Mouse (Mus musculus) heart, adult 2 months (tissue): Measurements from ENCODE around the gene Samd10. TPM values are rescaled to one million over a fixed set of nuclear protein-coding genes. Genes with fewer than 3 reads are reported as not detected.

Experiments used
- DNase-seq, 2 experiments: peaks; one replicate each; pipeline ENCODE4 v3.0.0; 2021
- H3K27ac ChIP-seq: fragments of 200-600 bp; 2 replicates; pipeline ENCODE4 v1.8.1; 2022
- H3K27me3 ChIP-seq: fragments of 200-500 bp; 2 replicates; pipeline ENCODE4 v1.6.1; 2012; ENCODE audit warnings: mild to moderate bottlenecking, low read length, inconsistent platforms, mixed read lengths; ENCODE audit not compliant: control insufficient read depth, insufficient read depth
- H3K36me3 ChIP-seq: fragments of 200-500 bp; 2 replicates; pipeline ENCODE4 v1.6.1; 2012; ENCODE audit warnings: low read length, inconsistent platforms; ENCODE audit not compliant: control insufficient read depth, insufficient read depth
- H3K4me1 ChIP-seq: fragments of 200-500 bp; 2 replicates; pipeline ENCODE4 v1.6.1; 2011; ENCODE audit warnings: low read length; ENCODE audit not compliant: control insufficient read depth, insufficient read depth
- H3K4me3 ChIP-seq: fragments of 200-600 bp; 2 replicates; pipeline ENCODE4 v1.8.1; 2022
- H3K79me2 ChIP-seq: fragments of 200-500 bp; replicated peaks from 2 replicates; pipeline ENCODE4 v1.6.1; 2012; ENCODE audit warnings: mild to moderate bottlenecking, inconsistent platforms, low read length, moderate library complexity, mixed read lengths; ENCODE audit not compliant: control insufficient read depth, insufficient read depth
- H3K9ac ChIP-seq: fragments of 200-500 bp; 2 replicates; pipeline ENCODE4 v1.6.1; 2012; ENCODE audit warnings: low read depth, mild to moderate bottlenecking, control low read depth, inconsistent platforms, low read length, mixed read lengths
- CTCF ChIP-seq: fragments of 200-600 bp; IDR thresholded peaks from 2 replicates; pipeline ENCODE4 v1.8.1; 2022; ENCODE audit warnings: antibody characterized with exemption, mild to moderate bottlenecking, moderate library complexity
- EP300 ChIP-seq: fragments of 200-500 bp; IDR thresholded peaks from 2 replicates; pipeline ENCODE4 v1.6.1; 2011; ENCODE audit warnings: low read depth, low read length, control low read depth; ENCODE audit not compliant: insufficient read depth
- POLR2A ChIP-seq: fragments of 200-500 bp; IDR thresholded peaks from 2 replicates; pipeline ENCODE4 v1.6.1; 2011; ENCODE audit warnings: mild to moderate bottlenecking, low read depth, low read length, control low read depth; ENCODE audit not compliant: insufficient read depth
- WGBS: fragments of 180-500 bp; shearing (Covaris S2); methylation state at CpG from one replicate; pipeline ENCODE4 v1.1.7; 2018; 5-methylcytosine and 5-hydroxymethylcytosine counted together
- intact Hi-C: fragments of 180-260 bp; cut with DNase I; formaldehyde crosslinking; loops from one replicate; pipeline ENCODE4 v1.15.1; 2025
- microRNA-seq, 2 experiments: library from miRNA; unstranded; fragments of <30 nt; microRNA quantifications; one replicate each; pipeline ENCODE4 v1.2.0; 2021
- polyA plus RNA-seq: library from polyadenylated mRNA; depleted of rRNA; stranded (reverse); fragments of >200 nt; gene quantifications from 2 replicates; pipeline ENCODE4 v1.2.3, GENCODE M21; 2012; rRNA removed
- total RNA-seq, 2 experiments: library from RNA; stranded (reverse); gene quantifications; 2 replicates each; pipeline ENCODE4 v1.2.3; 2021

Gene Samd10
- total and polyA plus RNA-seq, 3 experiments: 1.0 to 5.1 (median 1.6) TPM

- no peaks in the 10 kb centered on the region for H3K27me3 ChIP-seq
- no peaks in the 10 kb centered on the region for H3K4me1 ChIP-seq
- no peak overlapping the region for H3K27ac ChIP-seq
- no peaks in the 10 kb centered on the region; the same call in 1 of the 2 replicates for H3K36me3 ChIP-seq
- WGBS: 93% methylated on average over 3 of the region's 3 CpGs
- no peak overlapping the region for H3K4me3 ChIP-seq
- H3K9ac ChIP-seq: no peak overlapping the region
- H3K79me2 ChIP-seq: no peaks in the 10 kb centered on the region
- intact Hi-C loops: no loop called here
- TF ChIP-seq CTCF (no peak), POLR2A (no peak), EP300 (no peak)
- DNase-seq: no peak
These were observed 31.7 kb downstream of the Samd10 start for GRCm38 (mm10) chr2:181567338-181567737.

- Histone ChIP-seq H3K9ac (no peak overlapping the region), H3K27ac (no peak overlapping the region; the same call in 1 of the 2 replicates), H3K27me3 (no peaks in the 10 kb centered on the region), H3K36me3 (no peaks in the 10 kb centered on the region), H3K79me2 (no peaks in the 10 kb centered on the region), H3K4me3 (no peak overlapping the region), H3K4me1 (no peaks in the 10 kb centered on the region)
- DNase-seq: no peak
- TF ChIP-seq CTCF: no peak
- TF ChIP-seq POLR2A: no peak
- TF ChIP-seq EP300: no peak
- intact Hi-C loops: no loop called here
These were observed 45.2 kb downstream of the Samd10 start for GRCm38 (mm10) chr2:181553772-181554171.

GRCm38 (mm10) chr2:181550233-181550632 is 48.8 kb downstream of the Samd10 start:
- no peak for TF ChIP-seq EP300
- TF ChIP-seq POLR2A: no peak
- TF ChIP-seq CTCF: no peak
- Histone ChIP-seq H3K4me3 (no peak overlapping the region), H3K36me3 (no peaks in the 10 kb centered on the region; the same call in 1 of the 2 replicates), H3K27ac (no peak overlapping the region), H3K27me3 (no peaks in the 10 kb centered on the region), H3K79me2 (no peaks in the 10 kb centered on the region), H3K9ac (no peak overlapping the region), H3K4me1 (no peaks in the 10 kb centered on the region)
- WGBS: 92% methylated on average over 2 of the region's 2 CpGs
- no peak for DNase-seq
- intact Hi-C loops: no loop called here

- H3K4me1 ChIP-seq: no peaks in the 10 kb centered on the region
- whole genome bisulfite sequencing: 81% methylated on average over 5 of the region's 5 CpGs
- TF ChIP-seq CTCF: no peak
- no peak for TF ChIP-seq POLR2A
- TF ChIP-seq EP300: no peak
These were observed 50.3 kb downstream of the Samd10 start for GRCm38 (mm10) chr2:181548682-181549081.

GRCm38 (mm10) chr2:181548227-181548626 is 50.8 kb downstream of the Samd10 start:
- Histone ChIP-seq H3K27ac (no peak overlapping the region), H3K36me3 (no peaks in the 10 kb centered on the region; the same call in 1 of the 2 replicates), H3K27me3 (no peaks in the 10 kb centered on the region), H3K79me2 (0 out of 2 replicates have a peak, but pooled peaks cover 1% of the 10 kb centered on the region), H3K4me3 (no peak overlapping the region), H3K9ac (no peak overlapping the region), H3K4me1 (no peaks in the 10 kb centered on the region)
- TF ChIP-seq POLR2A (no peak), EP300 (no peak), CTCF (no peak)
- intact Hi-C loops: no loop called here
- 71% methylated on average over 1 of the region's 1 CpGs for WGBS
- no peak for DNase-seq

More at GRCm38 (mm10) chr2:181548682-181549081, 50.3 kb downstream of the Samd10 start:
- intact Hi-C loops: no loop called here
- no peak for DNase-seq
- Histone ChIP-seq H3K9ac (no peak overlapping the region), H3K4me3 (no peak overlapping the region), H3K27ac (no peak overlapping the region), H3K27me3 (no peaks in the 10 kb centered on the region), H3K36me3 (no peaks in the 10 kb centered on the region; the same call in 1 of the 2 replicates), H3K79me2 (0 out of 2 replicates have a peak, but pooled peaks cover 1% of the 10 kb centered on the region)

- no peaks in the 10 kb centered on the region; the same call in 1 of the 2 replicates for H3K4me1 ChIP-seq
- intact Hi-C loops: no loop called here
- no peak overlapping the region for H3K27ac ChIP-seq
- peaks cover 1% of the 10 kb centered on the region; the same call in 1 of the 2 replicates for H3K79me2 ChIP-seq
- 89% methylated on average over 7 of the region's 7 CpGs for WGBS
- no peak overlapping the region for H3K9ac ChIP-seq
- H3K27me3 ChIP-seq: no peaks in the 10 kb centered on the region
- no peak for DNase-seq
- H3K36me3 ChIP-seq: peaks cover 5% of the 10 kb centered on the region
- H3K4me3 ChIP-seq: no peak overlapping the region
- TF ChIP-seq EP300 (no peak), CTCF (no peak), POLR2A (no peak)
These were observed 52.9 kb downstream of the Samd10 start for GRCm38 (mm10) chr2:181546142-181546541.

Small RNAs within 50 kb of the gene (microRNA-seq; reads per million reads assigned to microRNA genes)
- gene Mir7006: 0 reads per million in 2 experiments

Other genes with a start within 250 kb of the Samd10 start
- 10 to 100 TPM; 18.7 to 18.9 TPM for gene Zgpat, start 234.3 kb downstream of the Samd10 start, total RNA-seq
- 21.0 and 31.5 TPM in 2 replicates for gene Zgpat, start 234.3 kb downstream of the Samd10 start, polyA plus RNA-seq
- gene Arfrp1, start 233.8 kb downstream of the Samd10 start, total RNA-seq: 10 to 100 TPM; 50.7 to 52.3 TPM
- 42.3 and 69.5 TPM in 2 replicates for gene Arfrp1, start 233.8 kb downstream of the Samd10 start, polyA plus RNA-seq
- gene Lime1, start 219.1 kb downstream of the Samd10 start, total RNA-seq: 1 to 10 TPM; 5.0 to 5.2 TPM
- 21.7 and 21.8 TPM in 2 replicates for gene Lime1, start 219.1 kb downstream of the Samd10 start, polyA plus RNA-seq
- 10 to 100 TPM; 10.7 to 13.2 TPM for gene Zbtb46, start 139.8 kb downstream of the Samd10 start, total RNA-seq
- gene Zbtb46, start 139.8 kb downstream of the Samd10 start, polyA plus RNA-seq: 8.3 and 14.9 TPM in 2 replicates
- not detected for gene Abhd16b, start 106.0 kb downstream of the Samd10 start, total RNA-seq
- gene Abhd16b, start 106.0 kb downstream of the Samd10 start, polyA plus RNA-seq: not detected in 2 replicates
- gene Tpd52l2, start 102.1 kb downstream of the Samd10 start, total RNA-seq: 10 to 100 TPM; 56.8 to 58.7 TPM
- gene Tpd52l2, start 102.1 kb downstream of the Samd10 start, polyA plus RNA-seq: 61.1 and 93.6 TPM in 2 replicates
- 10 to 100 TPM; 62.3 to 71.5 TPM for gene Dnajc5, start 78.7 kb downstream of the Samd10 start, total RNA-seq
- 43.4 and 68.9 TPM in 2 replicates for gene Dnajc5, start 78.7 kb downstream of the Samd10 start, polyA plus RNA-seq
- 10 to 100 TPM; 31.3 to 32.5 TPM for gene Uckl1, start 14.3 kb downstream of the Samd10 start, total RNA-seq
- gene Uckl1, start 14.3 kb downstream of the Samd10 start, polyA plus RNA-seq: 115 and 156 TPM in 2 replicates
- 10 to 100 TPM; 35.3 to 38.6 TPM for gene Prpf6, start 7.3 kb downstream of the Samd10 start, total RNA-seq
- gene Prpf6, start 7.3 kb downstream of the Samd10 start, polyA plus RNA-seq: 13.8 and 19.1 TPM in 2 replicates
- 10 to 100 TPM; 13.2 to 16.9 TPM for gene Zfp512b, start 6.4 kb downstream of the Samd10 start, total RNA-seq
- gene Zfp512b, start 6.4 kb downstream of the Samd10 start, polyA plus RNA-seq: 20.6 and 25.9 TPM in 2 replicates
- gene Gm29797, start 57.8 kb upstream of the Samd10 start, total RNA-seq: not detected
- gene Gm29797, start 57.8 kb upstream of the Samd10 start, polyA plus RNA-seq: 0.21 TPM in 1 of 2 replicates, not detected in the other
- 10 to 100 TPM; 37.8 to 46.2 TPM for gene Sox18, start 72.4 kb upstream of the Samd10 start, total RNA-seq
- gene Sox18, start 72.4 kb upstream of the Samd10 start, polyA plus RNA-seq: 74.4 and 105 TPM in 2 replicates
- gene Tcea2, start 81.1 kb upstream of the Samd10 start, total RNA-seq: 1 to 10 TPM; 4.3 to 6.0 TPM
- 10.4 and 13.4 TPM in 2 replicates for gene Tcea2, start 81.1 kb upstream of the Samd10 start, polyA plus RNA-seq
- 1 to 10 TPM; 6.7 to 8.0 TPM for gene Rgs19, start 94.8 kb upstream of the Samd10 start, total RNA-seq
- 22.8 and 24.5 TPM in 2 replicates for gene Rgs19, start 94.8 kb upstream of the Samd10 start, polyA plus RNA-seq
- gene Lkaaear1, start 99.2 kb upstream of the Samd10 start, total RNA-seq: not detected
- gene Lkaaear1, start 99.2 kb upstream of the Samd10 start, polyA plus RNA-seq: 0.27 TPM in 1 of 2 replicates, not detected in the other
- not detected for gene Oprl1, start 115.8 kb upstream of the Samd10 start, total RNA-seq
- not detected in 2 replicates for gene Oprl1, start 115.8 kb upstream of the Samd10 start, polyA plus RNA-seq
- gene Myt1, start 164.1 kb upstream of the Samd10 start, total RNA-seq: not detected
- gene Myt1, start 164.1 kb upstream of the Samd10 start, polyA plus RNA-seq: 0.02 TPM in 1 of 2 replicates, not detected in the other
- gene Pcmtd2, start 238.6 kb upstream of the Samd10 start, total RNA-seq: 10 to 100 TPM; 45.5 to 52.7 TPM
- gene Pcmtd2, start 238.6 kb upstream of the Samd10 start, polyA plus RNA-seq: 32.8 and 51.0 TPM in 2 replicates